Mouse (Mus musculus) gastrocnemius, postnatal 14 days (tissue): ENCODE results near the gene Ubn2. TPM values are rescaled to one million over a fixed set of nuclear protein-coding genes. Genes with fewer than 3 reads are reported as not detected.

Experiments used
- microRNA-seq, 2 experiments: library from miRNA; unstranded; fragments of <30 nt; microRNA quantifications; one replicate each; pipeline ENCODE4 v1.2.0; 2021
- total RNA-seq, 2 experiments: library from RNA; stranded (reverse); gene quantifications; 2 replicates each; pipeline ENCODE4 v1.2.3; 2021

Ubn2 gene
- total RNA-seq, 2 experiments from 2014 or later = 20.1 to 20.8 TPM

Small RNAs within 50 kb of the gene (microRNA-seq; reads per million reads assigned to microRNA genes)
- gene Mir7670 = 0 reads per million in 2 experiments

Other genes starting within 250 kb of the Ubn2 start
- gene D630045J12Rik, start 179.9 kb upstream of the Ubn2 start, total RNA-seq = 1 to 10 TPM; 1.0 to 1.5 TPM
- 1 to 10 TPM; 2.1 to 2.9 TPM for gene Zc3hav1l, start 134.7 kb upstream of the Ubn2 start, total RNA-seq
- gene Zc3hav1, start 79.3 kb upstream of the Ubn2 start, total RNA-seq = 1 to 10 TPM; 7.9 to 8.3 TPM
- 1 to 10 TPM; 1.1 to 1.5 TPM for gene Ttc26, start 52.5 kb upstream of the Ubn2 start, total RNA-seq
- gene Fmc1, start 99.6 kb downstream of the Ubn2 start, total RNA-seq = 100 to 1,000 TPM; 125 to 149 TPM
- 100 to 1,000 TPM in 1 of 2 experiments, 10 to 100 TPM in 1; 84.2 to 102 TPM for gene Luc7l2, start 117.4 kb downstream of the Ubn2 start, total RNA-seq
- under 1 TPM; 0.09 to 0.27 TPM for gene Klrg2, start 203.3 kb downstream of the Ubn2 start, total RNA-seq
- gene Clec2l, start 229.1 kb downstream of the Ubn2 start, total RNA-seq = 1 to 10 TPM in 1 of 2 experiments, under 1 TPM in 1; 0.62 to 1.0 TPM